Mouse (Mus musculus) cerebellum, adult 2 months (tissue): Measurements from ENCODE around the gene Dock1.

Source experiments
- CTCF ChIP-seq: fragments of 200-500 bp; IDR thresholded peaks from 2 replicates; pipeline ENCODE4 v1.5.1; 2011; ENCODE audit warnings: low read depth, mild to moderate bottlenecking, control low read depth, low read length, moderate library complexity, borderline replicate concordance; ENCODE audit not compliant: insufficient read depth
- POLR2A ChIP-seq: fragments of 200-500 bp; IDR thresholded peaks from 2 replicates; pipeline ENCODE4 v1.6.1; 2011; ENCODE audit warnings: low read length, control low read depth, borderline replicate concordance; ENCODE audit not compliant: insufficient read depth

DNA sequence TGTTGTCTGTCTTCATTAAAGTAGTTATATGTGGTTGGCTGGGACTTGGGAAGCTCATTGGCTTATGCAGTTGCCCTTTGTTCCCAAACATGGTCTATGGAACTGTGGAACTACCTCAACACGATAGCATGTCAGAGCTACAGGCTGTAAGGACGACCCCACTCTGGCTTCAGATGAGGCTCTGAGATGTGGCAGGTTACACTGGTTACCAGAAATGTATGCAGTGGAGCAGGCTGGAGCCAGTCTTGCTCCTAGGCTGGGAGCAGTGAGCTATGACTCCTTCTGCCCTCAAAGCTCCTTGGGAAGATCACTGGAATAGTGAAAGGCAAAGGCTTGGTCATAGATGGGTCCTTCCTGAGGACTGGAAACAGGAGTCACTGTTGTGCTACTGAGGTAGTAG, 337.6 kb downstream of the Dock1 start:
- TF ChIP-seq POLR2A (no peak), CTCF (no peak)
